Mouse (Mus musculus): Measurements from ENCODE around the gene Socs4. TPM values are rescaled to one million over a fixed set of nuclear protein-coding genes. Genes with fewer than 3 reads are reported as not detected.

The Socs4 gene
- polyA plus RNA-seq, 1 experiment from 2014 or later = 1.9 TPM

- H3K27ac ChIP-seq = no peak overlapping the region
- 95% methylated on average over 3 of the region's 3 CpGs for WGBS
- H3K9ac ChIP-seq = no peak overlapping the region
- H3K4me2 ChIP-seq = no peak overlapping the region
- peaks cover 46% of the 10 kb centered on the region for H3K36me3 ChIP-seq
- no peaks in the 10 kb centered on the region for H3K9me3 ChIP-seq (replicated peaks)
- no peak for ATAC-seq (replicated peaks; ENCODE audit: insufficient number of reproducible peaks, insufficient read depth, low FRiP score, low read depth)
- H3K4me1 ChIP-seq (replicated peaks) = no peaks in the 10 kb centered on the region
- H3K27me3 ChIP-seq = no peaks in the 10 kb centered on the region
- H3K4me3 ChIP-seq = no peak overlapping the region
Observed at GRCm38 (mm10) chr14:47264866-47265265, 11.9 kb upstream of the Socs4 start.

- no peak overlapping the region for H3K4me2 ChIP-seq
- no peak overlapping the region for H3K27ac ChIP-seq
- H3K9ac ChIP-seq = no peak overlapping the region
- no peaks in the 10 kb centered on the region for H3K27me3 ChIP-seq
- ATAC-seq (replicated peaks; ENCODE audit: insufficient number of reproducible peaks, insufficient read depth, low FRiP score, low read depth) = no peak
- WGBS = 90% methylated on average over 8 of the region's 8 CpGs
- H3K36me3 ChIP-seq = peaks cover 48% of the 10 kb centered on the region
- H3K4me3 ChIP-seq = no peak overlapping the region
- H3K9me3 ChIP-seq (replicated peaks) = no peaks in the 10 kb centered on the region
- H3K4me1 ChIP-seq (replicated peaks) = no peaks in the 10 kb centered on the region
Observed at GRCm38 (mm10) chr14:47265829-47266228, 10.9 kb upstream of the Socs4 start.

- WGBS = 94% methylated on average over 4 of the region's 4 CpGs
- ATAC-seq (replicated peaks; ENCODE audit: insufficient number of reproducible peaks, insufficient read depth, low FRiP score, low read depth) = no peak
- H3K4me3 ChIP-seq = no peak overlapping the region
- H3K4me2 ChIP-seq = no peak overlapping the region
- peaks cover 50% of the 10 kb centered on the region for H3K36me3 ChIP-seq
- H3K9me3 ChIP-seq (replicated peaks) = no peaks in the 10 kb centered on the region
- no peaks in the 10 kb centered on the region for H3K4me1 ChIP-seq (replicated peaks)
- no peak overlapping the region for H3K27ac ChIP-seq
- H3K27me3 ChIP-seq = no peaks in the 10 kb centered on the region
- H3K9ac ChIP-seq = no peak overlapping the region
Observed at GRCm38 (mm10) chr14:47269056-47269455, 7.7 kb upstream of the Socs4 start.

DNA sequence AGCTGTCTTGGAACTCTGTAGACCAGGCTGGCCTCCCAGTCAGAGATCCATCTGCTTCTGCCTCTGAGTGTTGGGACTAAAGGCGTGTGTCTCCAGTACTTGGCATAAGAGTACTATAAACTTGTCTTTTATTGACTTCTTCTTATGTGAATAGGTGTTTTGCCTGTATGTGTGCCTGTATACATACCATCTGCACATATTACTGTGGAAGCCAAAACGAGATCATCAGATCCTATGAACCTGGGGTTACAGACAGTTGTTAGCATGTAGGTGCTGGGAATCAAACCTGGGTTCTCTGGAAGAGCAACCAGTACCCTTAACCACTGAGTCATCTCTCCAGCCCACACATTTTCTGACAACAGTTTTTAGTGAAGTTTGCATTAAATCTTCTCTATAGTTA is 7.0 kb upstream of the Socs4 start:
- Histone ChIP-seq H3K36me3 (peaks cover 50% of the 10 kb centered on the region), H3K4me1 (replicated peaks) (no peaks in the 10 kb centered on the region), H3K27ac (no peak overlapping the region), H3K27me3 (no peaks in the 10 kb centered on the region), H3K9me3 (replicated peaks) (no peaks in the 10 kb centered on the region), H3K4me2 (no peak overlapping the region), H3K9ac (no peak overlapping the region), H3K4me3 (no peak overlapping the region)
- no peak for ATAC-seq (replicated peaks; ENCODE audit: insufficient number of reproducible peaks, insufficient read depth, low FRiP score, low read depth)
- 93% methylated on average over 2 of the region's 2 CpGs for WGBS

DNA sequence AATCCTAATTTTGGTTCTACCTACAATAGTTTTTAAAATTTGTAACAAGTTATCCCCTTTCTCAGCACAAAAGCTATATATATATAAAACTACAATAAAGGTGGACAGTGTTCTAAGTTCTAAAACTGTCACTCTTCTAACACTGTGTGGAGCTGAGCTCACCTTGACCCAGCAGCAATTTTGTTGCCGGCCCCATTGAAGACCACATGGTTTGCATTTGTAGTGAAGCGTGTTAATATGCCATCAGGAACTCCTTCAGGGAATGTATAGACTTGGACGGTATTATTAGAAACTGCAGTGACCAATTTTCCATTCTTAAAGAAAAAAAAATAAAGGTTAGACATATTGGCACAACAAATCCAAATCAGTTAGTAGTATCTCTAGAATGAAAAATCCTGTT is 3.0 kb upstream of the Socs4 start:
- Histone ChIP-seq H3K4me1 (replicated peaks) (peaks cover 8% of the 10 kb centered on the region), H3K4me2 (no peak overlapping the region), H3K4me3 (no peak overlapping the region), H3K27ac (no peak overlapping the region), H3K9me3 (replicated peaks) (no peaks in the 10 kb centered on the region), H3K36me3 (peaks cover 24% of the 10 kb centered on the region), H3K9ac (no peak overlapping the region), H3K27me3 (no peaks in the 10 kb centered on the region)
- ATAC-seq (replicated peaks; ENCODE audit: insufficient number of reproducible peaks, insufficient read depth, low FRiP score, low read depth) = no peak
- 85% methylated on average over 3 of the region's 3 CpGs for WGBS

- no peak overlapping the region for H3K27ac ChIP-seq
- H3K4me1 ChIP-seq (replicated peaks) = peaks cover 8% of the 10 kb centered on the region
- 21% methylated on average over 3 of the region's 3 CpGs for WGBS
- peak overlapping the region; percentile 98 for H3K4me3 ChIP-seq
- peak overlapping the region; percentile 93; the same call in 1 of the 2 replicates for H3K9ac ChIP-seq
- no peaks in the 10 kb centered on the region for H3K9me3 ChIP-seq (replicated peaks)
- peak overlapping the region; percentile 88 for H3K4me2 ChIP-seq
- no peak for ATAC-seq (replicated peaks; ENCODE audit: insufficient number of reproducible peaks, insufficient read depth, low FRiP score, low read depth)
- H3K27me3 ChIP-seq = no peaks in the 10 kb centered on the region
- H3K36me3 ChIP-seq = peaks cover 13% of the 10 kb centered on the region; the same call in 1 of the 2 replicates
Observed at GRCm38 (mm10) chr14:47275417-47275816, 1.3 kb upstream of the Socs4 start.

DNA sequence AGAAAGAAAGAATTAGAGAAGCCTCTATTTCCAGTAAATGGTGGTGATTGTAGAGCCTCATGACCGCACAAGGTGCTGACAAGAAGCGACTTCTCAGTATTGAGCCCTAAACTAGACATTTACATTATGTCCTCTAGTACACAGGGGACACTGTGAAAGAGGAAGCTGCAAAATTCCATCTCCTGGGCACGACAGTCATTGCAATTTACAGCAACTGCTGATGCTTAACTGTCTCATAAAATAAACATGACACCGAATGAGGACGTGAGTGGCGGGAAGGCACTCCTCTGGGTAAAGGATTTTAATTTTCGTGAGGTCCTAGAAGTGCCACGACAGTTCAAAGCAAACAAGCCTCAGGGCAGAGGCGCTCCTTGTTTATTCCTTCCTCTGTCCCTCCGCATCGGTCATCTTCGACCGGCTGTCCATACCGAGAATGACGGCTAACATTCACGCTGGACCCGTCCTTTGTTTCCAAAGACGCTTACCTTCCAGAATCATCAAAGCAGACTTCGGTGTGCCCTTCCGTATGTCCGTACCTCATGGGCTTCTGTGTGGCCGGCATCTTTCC is 611 bp upstream of the Socs4 start:
- WGBS = 1% methylated on average over 22 of the region's 22 CpGs
- H3K36me3 ChIP-seq = peaks cover 8% of the 10 kb centered on the region; the same call in 1 of the 2 replicates
- peak overlapping the region; percentile 98 for H3K4me3 ChIP-seq
- peak overlapping the region; percentile 93 for H3K9ac ChIP-seq
- 0 out of 2 replicates have a peak, but pooled peaks have one; percentile 2 for ATAC-seq (replicated peaks; ENCODE audit: insufficient number of reproducible peaks, insufficient read depth, low FRiP score, low read depth)
- peaks cover 8% of the 10 kb centered on the region for H3K4me1 ChIP-seq (replicated peaks)
- H3K27ac ChIP-seq = peak overlapping the region; percentile 98
- H3K27me3 ChIP-seq = no peaks in the 10 kb centered on the region
- no peaks in the 10 kb centered on the region for H3K9me3 ChIP-seq (replicated peaks)
- H3K4me2 ChIP-seq = peak overlapping the region; percentile 88

GRCm38 (mm10) chr14:47279058-47279457 is 2.3 kb downstream of the Socs4 start:
- Histone ChIP-seq H3K36me3 (no peaks in the 10 kb centered on the region), H3K27me3 (no peaks in the 10 kb centered on the region), H3K4me1 (replicated peaks) (peaks cover 11% of the 10 kb centered on the region), H3K4me3 (no peak overlapping the region), H3K9me3 (replicated peaks) (no peaks in the 10 kb centered on the region), H3K9ac (no peak overlapping the region), H3K27ac (no peak overlapping the region), H3K4me2 (no peak overlapping the region)
- ATAC-seq (replicated peaks; ENCODE audit: insufficient number of reproducible peaks, insufficient read depth, low FRiP score, low read depth) = no peak
- whole genome bisulfite sequencing = 76% methylated on average over 2 of the region's 2 CpGs

DNA sequence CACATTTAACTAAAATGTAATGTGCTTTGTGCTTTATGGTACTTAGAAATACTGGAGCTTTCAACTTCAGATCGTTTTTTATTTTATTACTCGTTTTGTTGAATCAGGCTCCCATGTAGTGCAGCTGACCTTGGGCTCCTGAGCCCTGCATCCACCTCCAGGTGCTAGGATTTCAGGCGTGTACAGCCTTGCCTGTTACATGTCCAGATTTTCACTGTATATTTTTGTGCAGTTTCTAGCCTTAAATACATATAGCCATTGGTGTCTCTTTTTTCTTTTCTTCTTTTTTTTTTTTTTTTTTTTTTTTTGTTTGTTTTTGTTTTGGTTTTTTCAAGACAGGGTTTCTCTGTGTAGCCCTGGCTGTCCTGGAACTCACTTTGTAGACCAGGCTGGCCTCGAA is 4.8 kb downstream of the Socs4 start:
- Histone ChIP-seq H3K4me1 (replicated peaks) (peaks cover 7% of the 10 kb centered on the region), H3K4me3 (no peak overlapping the region), H3K9me3 (replicated peaks) (no peaks in the 10 kb centered on the region), H3K36me3 (no peaks in the 10 kb centered on the region), H3K9ac (no peak overlapping the region), H3K4me2 (no peak overlapping the region), H3K27ac (no peak overlapping the region), H3K27me3 (no peaks in the 10 kb centered on the region)
- ATAC-seq (replicated peaks; ENCODE audit: insufficient number of reproducible peaks, insufficient read depth, low FRiP score, low read depth) = no peak
- 93% methylated on average over 4 of the region's 4 CpGs for WGBS

GRCm38 (mm10) chr14:47283568-47283967 is 6.8 kb downstream of the Socs4 start:
- Histone ChIP-seq H3K4me2 (no peak overlapping the region), H3K27ac (no peak overlapping the region), H3K4me3 (no peak overlapping the region), H3K36me3 (no peaks in the 10 kb centered on the region), H3K9me3 (replicated peaks) (no peaks in the 10 kb centered on the region), H3K9ac (no peak overlapping the region), H3K4me1 (replicated peaks) (0 out of 2 replicates have a peak, but pooled peaks cover 3% of the 10 kb centered on the region), H3K27me3 (no peaks in the 10 kb centered on the region)
- no peak for ATAC-seq (replicated peaks; ENCODE audit: insufficient number of reproducible peaks, insufficient read depth, low FRiP score, low read depth)
- WGBS = 56% methylated on average over 7 of the region's 7 CpGs

DNA sequence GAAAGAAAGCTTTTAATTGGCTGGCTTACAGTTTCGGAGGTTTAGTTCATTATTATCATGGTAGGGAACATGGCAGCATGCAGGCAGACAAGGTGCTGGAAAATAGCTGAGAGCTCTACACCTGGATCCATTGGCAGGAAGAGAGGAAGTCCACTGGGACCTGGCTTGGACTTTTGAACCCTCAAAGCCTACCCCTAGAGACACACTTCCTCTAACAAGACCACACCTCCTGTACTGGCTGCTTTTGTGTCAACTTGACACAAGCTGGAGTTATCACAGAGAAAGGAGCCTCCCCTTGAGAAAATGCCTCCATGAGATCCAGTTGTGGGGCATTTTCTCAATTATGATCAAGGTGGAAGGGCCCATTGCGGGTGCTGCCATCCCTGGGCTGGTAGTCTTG is 8.5 kb downstream of the Socs4 start:
- ATAC-seq (replicated peaks; ENCODE audit: insufficient number of reproducible peaks, insufficient read depth, low FRiP score, low read depth) = no peak
- Histone ChIP-seq H3K4me1 (replicated peaks) (0 out of 2 replicates have a peak, but pooled peaks cover 3% of the 10 kb centered on the region), H3K36me3 (peaks cover 5% of the 10 kb centered on the region; the same call in 1 of the 2 replicates), H3K4me3 (no peak overlapping the region), H3K27me3 (no peaks in the 10 kb centered on the region), H3K4me2 (no peak overlapping the region), H3K9ac (no peak overlapping the region), H3K9me3 (replicated peaks) (no peaks in the 10 kb centered on the region), H3K27ac (no peak overlapping the region)
- 91% methylated on average over 2 of the region's 2 CpGs for WGBS

DNA sequence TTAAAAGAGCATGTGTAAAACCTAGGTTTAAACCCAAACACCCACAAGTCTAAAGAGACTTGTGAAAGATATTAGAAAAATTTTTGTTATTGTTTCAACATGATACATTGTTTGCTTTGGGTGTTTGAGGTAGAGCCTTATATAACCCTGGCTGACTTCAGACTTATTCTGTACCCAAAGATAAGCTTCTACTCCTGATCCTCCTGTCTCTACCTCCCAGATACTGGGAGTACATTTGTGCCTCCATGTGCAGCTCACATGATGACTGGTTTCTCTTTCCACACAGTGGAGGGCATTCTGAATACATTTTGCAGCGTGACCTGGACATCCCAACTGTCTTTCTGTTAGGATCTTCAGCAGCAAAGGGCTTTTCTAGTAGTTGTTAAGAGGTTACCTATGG is 9.5 kb downstream of the Socs4 start:
- Histone ChIP-seq H3K27ac (no peak overlapping the region), H3K4me2 (no peak overlapping the region), H3K4me1 (replicated peaks) (0 out of 2 replicates have a peak, but pooled peaks cover 3% of the 10 kb centered on the region), H3K9ac (no peak overlapping the region), H3K9me3 (replicated peaks) (no peaks in the 10 kb centered on the region), H3K27me3 (no peaks in the 10 kb centered on the region), H3K36me3 (peaks cover 9% of the 10 kb centered on the region; the same call in 1 of the 2 replicates), H3K4me3 (no peak overlapping the region)
- WGBS = 91% methylated on average over 1 of the region's 1 CpGs
- ATAC-seq (replicated peaks; ENCODE audit: insufficient number of reproducible peaks, insufficient read depth, low FRiP score, low read depth) = no peak

Measured in heart, embryonic 15.5 days (tissue).